Mouse (Mus musculus): ENCODE results near the gene Pde8b. TPM values are rescaled to one million over a fixed set of nuclear protein-coding genes. Genes with fewer than 3 reads are reported as not detected.

Pde8b gene
- total RNA-seq, 1 experiment: 0.40 TPM

GRCm38 (mm10) chr13:95113763-95114162 is 136.4 kb downstream of the Pde8b start:
- in situ Hi-C loops (cut with MboI; ENCODE audit: low sequenced_read_pairs in 2 of 2, unreplicated experiment in 2 of 2): no loop called here
- Histone ChIP-seq H3K4me1 (ENCODE audit: control insufficient read depth in 2 of 2, insufficient read depth in 2 of 2, low read length in 2 of 2, poor library complexity in 1 of 2) (no peaks in the 10 kb centered on the region), H3K9ac (ENCODE audit: insufficient read depth, low read depth, low read length, poor library complexity, severe bottlenecking) (no peak overlapping the region), H3K27ac (ENCODE audit: insufficient read depth, low read depth, low read length, poor library complexity, severe bottlenecking) (no peak overlapping the region), H3K36me3 (ENCODE audit: control insufficient read depth, insufficient read depth, low read length, poor library complexity, severe bottlenecking) (no peaks in the 10 kb centered on the region), H3K4me3 (ENCODE audit: insufficient read depth in 1 of 2, low read depth in 1 of 2, low read length in 2 of 2, poor library complexity in 1 of 2, severe bottlenecking in 1 of 2) (no peak overlapping the region), H3K9me3 (ENCODE audit: control insufficient read depth, insufficient read depth, low read depth, low read length) (no peaks in the 10 kb centered on the region)
- DNase-seq (ENCODE audit: low read depth, low spot score): no peak
- TF ChIP-seq ZNF384 (IDR thresholded peaks at IDR 0.05; ENCODE audit: low read depth, low read length) (no peak), HCFC1 (IDR thresholded peaks at IDR 0.05; ENCODE audit: borderline replicate concordance, insufficient read depth, low read length) (no peak), MAFK (IDR thresholded peaks at IDR 0.05; ENCODE audit: insufficient read depth, low read depth, low read length) (no peak), ZC3H11A (IDR thresholded peaks at IDR 0.05; ENCODE audit: borderline replicate concordance, low read depth, low read length) (no peak), CHD2 (IDR thresholded peaks at IDR 0.05; ENCODE audit: low read depth, low read length) (no peak)

GRCm38 (mm10) chr13:95109555-95109954 is 140.6 kb downstream of the Pde8b start:
- Histone ChIP-seq H3K4me1 (ENCODE audit: control insufficient read depth in 2 of 2, insufficient read depth in 2 of 2, low read length in 2 of 2, poor library complexity in 1 of 2) (no peaks in the 10 kb centered on the region), H3K36me3 (ENCODE audit: control insufficient read depth, insufficient read depth, low read length, poor library complexity, severe bottlenecking) (no peaks in the 10 kb centered on the region), H3K27ac (ENCODE audit: insufficient read depth, low read depth, low read length, poor library complexity, severe bottlenecking) (no peak overlapping the region), H3K9ac (ENCODE audit: insufficient read depth, low read depth, low read length, poor library complexity, severe bottlenecking) (no peak overlapping the region), H3K4me3 (ENCODE audit: insufficient read depth in 1 of 2, low read depth in 1 of 2, low read length in 2 of 2, poor library complexity in 1 of 2, severe bottlenecking in 1 of 2) (no peak overlapping the region), H3K9me3 (ENCODE audit: control insufficient read depth, insufficient read depth, low read depth, low read length) (no peaks in the 10 kb centered on the region)
- TF ChIP-seq MAFK (IDR thresholded peaks at IDR 0.05; ENCODE audit: insufficient read depth, low read depth, low read length) (no peak), CHD2 (IDR thresholded peaks at IDR 0.05; ENCODE audit: low read depth, low read length) (no peak), HCFC1 (IDR thresholded peaks at IDR 0.05; ENCODE audit: borderline replicate concordance, insufficient read depth, low read length) (no peak), ZNF384 (IDR thresholded peaks at IDR 0.05; ENCODE audit: low read depth, low read length) (no peak), ZC3H11A (IDR thresholded peaks at IDR 0.05; ENCODE audit: borderline replicate concordance, low read depth, low read length) (no peak)
- in situ Hi-C loops (cut with MboI; ENCODE audit: low sequenced_read_pairs in 2 of 2, unreplicated experiment in 2 of 2): no loop called here
- no peak for DNase-seq (ENCODE audit: low read depth, low spot score)

GRCm38 (mm10) chr13:95108035-95108434 is 142.1 kb downstream of the Pde8b start:
- Histone ChIP-seq H3K9ac (ENCODE audit: insufficient read depth, low read depth, low read length, poor library complexity, severe bottlenecking) (no peak overlapping the region), H3K4me3 (ENCODE audit: insufficient read depth in 1 of 2, low read depth in 1 of 2, low read length in 2 of 2, poor library complexity in 1 of 2, severe bottlenecking in 1 of 2) (no peak overlapping the region), H3K27ac (ENCODE audit: insufficient read depth, low read depth, low read length, poor library complexity, severe bottlenecking) (no peak overlapping the region), H3K36me3 (ENCODE audit: control insufficient read depth, insufficient read depth, low read length, poor library complexity, severe bottlenecking) (no peaks in the 10 kb centered on the region), H3K9me3 (ENCODE audit: control insufficient read depth, insufficient read depth, low read depth, low read length) (no peaks in the 10 kb centered on the region), H3K4me1 (ENCODE audit: control insufficient read depth in 2 of 2, insufficient read depth in 2 of 2, low read length in 2 of 2, poor library complexity in 1 of 2) (no peaks in the 10 kb centered on the region)
- TF ChIP-seq CHD2 (IDR thresholded peaks at IDR 0.05; ENCODE audit: low read depth, low read length): no peak
- TF ChIP-seq MAFK (IDR thresholded peaks at IDR 0.05; ENCODE audit: insufficient read depth, low read depth, low read length): no peak
- no peak for TF ChIP-seq ZNF384 (IDR thresholded peaks at IDR 0.05; ENCODE audit: low read depth, low read length)
- no peak for TF ChIP-seq HCFC1 (IDR thresholded peaks at IDR 0.05; ENCODE audit: borderline replicate concordance, insufficient read depth, low read length)
- TF ChIP-seq ZC3H11A (IDR thresholded peaks at IDR 0.05; ENCODE audit: borderline replicate concordance, low read depth, low read length): no peak
- DNase-seq (ENCODE audit: low read depth, low spot score): no peak
- in situ Hi-C loops (cut with MboI; ENCODE audit: low sequenced_read_pairs in 2 of 2, unreplicated experiment in 2 of 2): no loop called here

- no peaks in the 10 kb centered on the region for H3K36me3 ChIP-seq (ENCODE audit: control insufficient read depth, insufficient read depth, low read length, poor library complexity, severe bottlenecking)
- no peak overlapping the region for H3K27ac ChIP-seq (ENCODE audit: insufficient read depth, low read depth, low read length, poor library complexity, severe bottlenecking)
- no peaks in the 10 kb centered on the region for H3K9me3 ChIP-seq (ENCODE audit: control insufficient read depth, insufficient read depth, low read depth, low read length)
- no peak overlapping the region for H3K4me3 ChIP-seq (ENCODE audit: insufficient read depth in 1 of 2, low read depth in 1 of 2, low read length in 2 of 2, poor library complexity in 1 of 2, severe bottlenecking in 1 of 2)
- DNase-seq (ENCODE audit: low read depth, low spot score): no peak
- in situ Hi-C loops (cut with MboI; ENCODE audit: low sequenced_read_pairs in 2 of 2, unreplicated experiment in 2 of 2): no loop called here
- H3K9ac ChIP-seq (ENCODE audit: insufficient read depth, low read depth, low read length, poor library complexity, severe bottlenecking): no peak overlapping the region
- TF ChIP-seq MAFK (IDR thresholded peaks at IDR 0.05; ENCODE audit: insufficient read depth, low read depth, low read length) (no peak), ZC3H11A (IDR thresholded peaks at IDR 0.05; ENCODE audit: borderline replicate concordance, low read depth, low read length) (no peak), ZNF384 (IDR thresholded peaks at IDR 0.05; ENCODE audit: low read depth, low read length) (no peak), HCFC1 (IDR thresholded peaks at IDR 0.05; ENCODE audit: borderline replicate concordance, insufficient read depth, low read length) (no peak), CHD2 (IDR thresholded peaks at IDR 0.05; ENCODE audit: low read depth, low read length) (no peak)
- no peaks in the 10 kb centered on the region for H3K4me1 ChIP-seq (ENCODE audit: control insufficient read depth in 2 of 2, insufficient read depth in 2 of 2, low read length in 2 of 2, poor library complexity in 1 of 2)
Measured at GRCm38 (mm10) chr13:95104865-95105264, 145.3 kb downstream of the Pde8b start.
